Mouse (Mus musculus): ENCODE results near the gene Itih5.

GRCm38 (mm10) chr2:10265881-10266280 is 112.5 kb downstream of the Itih5 start:
- TF ChIP-seq POLR2A (IDR thresholded peaks at IDR 0.05; ENCODE audit: extremely low read depth, insufficient read depth, low read length) = no peak
- no peak for TF ChIP-seq CTCF (IDR thresholded peaks at IDR 0.05; ENCODE audit: low read depth, low read length)
